Mouse (Mus musculus) forebrain, embryonic 11.5 days (tissue): ENCODE results near the gene Rcvrn. TPM values are rescaled to one million over a fixed set of nuclear protein-coding genes. Genes with fewer than 3 reads are reported as not detected.
A peak's percentile ranks its signal among the peaks of the same experiment; 100 is the strongest.

Experiments
- ATAC-seq: fragments of 200-750 bp; cut with Nextera tagmentation; replicated peaks from 2 replicates; pipeline ENCODE4 v1.8.0; 2017; ENCODE audit warnings: moderate TSS enrichment; ENCODE audit not compliant: low FRiP score
- DNase-seq: peaks from one replicate; pipeline ENCODE4 v3.0.0-alpha.2; 2017; ENCODE audit warnings: low spot score
- H3K27ac ChIP-seq: fragments of 300-500 bp; sonication (generic); 2 replicates; pipeline ENCODE4 v1.5.1; 2014; ENCODE audit warnings: low read depth, low read length
- H3K27me3 ChIP-seq: fragments of 300-500 bp; sonication (generic); 2 replicates; pipeline ENCODE4 v1.6.1; 2014; ENCODE audit warnings: mild to moderate bottlenecking, low read length, mixed read lengths; ENCODE audit not compliant: control insufficient read depth, insufficient read depth
- H3K36me3 ChIP-seq: fragments of 300-500 bp; sonication (generic); 2 replicates; pipeline ENCODE4 v1.6.1; 2014; ENCODE audit warnings: mild to moderate bottlenecking, low read length, moderate library complexity, mixed read lengths; ENCODE audit not compliant: control insufficient read depth, insufficient read depth
- H3K4me1 ChIP-seq: fragments of 300-500 bp; sonication (generic); replicated peaks from 2 replicates; pipeline ENCODE4 v1.6.1; 2014; ENCODE audit warnings: low read length, mixed read lengths; ENCODE audit not compliant: control insufficient read depth, insufficient read depth
- H3K4me2 ChIP-seq: fragments of 300-500 bp; sonication (generic); 2 replicates; pipeline ENCODE4 v1.6.1; 2014; ENCODE audit warnings: low read depth, mild to moderate bottlenecking, low read length, moderate library complexity, mixed read lengths; ENCODE audit not compliant: severe bottlenecking
- H3K4me3 ChIP-seq: fragments of 300-500 bp; sonication (generic); 2 replicates; pipeline ENCODE4 v1.5.1; 2014; ENCODE audit warnings: low read depth, low read length
- H3K9ac ChIP-seq: fragments of 300-500 bp; sonication (generic); 2 replicates; pipeline ENCODE4 v1.6.1; 2014; ENCODE audit warnings: low read length
- H3K9me3 ChIP-seq: fragments of 300-500 bp; sonication (generic); 2 replicates; pipeline ENCODE4 v1.6.1; 2016; ENCODE audit warnings: low read length, mixed read lengths; ENCODE audit not compliant: control insufficient read depth
- WGBS: fragments of 180-500 bp; shearing (Covaris S2); extraction: QIAGEN DNeasy Blood & Tissue Kit; methylation state at CpG from one replicate; pipeline ENCODE4 v1.1.7; 2014; 5-methylcytosine and 5-hydroxymethylcytosine counted together
- polyA plus RNA-seq: library from polyadenylated mRNA; unstranded; fragments of >200 nt; fragmentation: Nextera tagmentation; extraction: Ambion mirVana; gene quantifications from 2 replicates; pipeline ENCODE4 v1.2.1, GENCODE M21; 2014

Rcvrn gene
- not detected in 2 replicates for polyA plus RNA-seq

DNA sequence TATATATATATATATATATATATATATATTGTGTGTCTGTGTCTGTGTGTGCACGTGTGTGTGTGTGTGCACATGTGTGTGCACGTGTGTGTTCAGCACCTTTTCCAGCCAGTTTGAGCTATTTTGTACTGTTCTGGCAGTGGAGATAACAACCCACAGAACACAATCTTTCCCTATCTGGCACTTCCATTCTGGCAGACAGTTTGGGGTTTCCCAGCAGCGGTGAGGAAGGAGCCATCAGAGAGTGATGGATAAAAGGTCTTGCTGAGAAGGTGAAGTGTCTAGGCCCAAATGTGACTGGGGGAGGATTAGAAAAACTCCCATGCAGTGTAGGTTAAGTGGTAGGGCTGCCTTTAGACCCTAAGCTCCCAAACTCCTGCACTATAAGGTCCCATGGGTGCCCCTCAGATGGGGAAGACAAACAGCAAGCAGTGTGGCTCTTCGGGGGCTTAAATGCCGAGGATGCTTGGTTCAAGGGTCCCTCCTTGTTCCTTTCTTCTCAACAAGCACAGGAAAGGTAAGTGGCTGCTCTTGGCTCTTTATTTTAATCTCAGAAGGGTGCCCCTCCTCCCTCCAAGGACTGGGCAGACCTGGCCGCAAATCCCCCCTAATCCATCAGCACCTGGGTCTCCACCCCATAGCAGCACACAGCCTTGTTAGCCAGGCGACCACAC lies at the start of gene Rcvrn:
TSS of gene Rcvrn (plus strand) at position 624 of the 674 bp plus-strand sequence.
- ATAC-seq (no peak), DNase-seq (no peak)
- no peaks in the 10 kb centered on the region for H3K9me3 ChIP-seq
- 64% methylated on average over 7 of the region's 7 CpGs for WGBS
- no peaks in the 10 kb centered on the region for H3K36me3 ChIP-seq
- H3K9ac ChIP-seq, result no peak within 1 kb of the TSS
- no peak within 1 kb of the TSS for H3K27ac ChIP-seq
- H3K4me2 ChIP-seq, result no peak within 1 kb of the TSS
- H3K4me3 ChIP-seq, result no peak within 1 kb of the TSS
- no peaks in the 10 kb centered on the region for H3K4me1 ChIP-seq
- H3K27me3 ChIP-seq, result no peaks in the 10 kb centered on the region

DNA sequence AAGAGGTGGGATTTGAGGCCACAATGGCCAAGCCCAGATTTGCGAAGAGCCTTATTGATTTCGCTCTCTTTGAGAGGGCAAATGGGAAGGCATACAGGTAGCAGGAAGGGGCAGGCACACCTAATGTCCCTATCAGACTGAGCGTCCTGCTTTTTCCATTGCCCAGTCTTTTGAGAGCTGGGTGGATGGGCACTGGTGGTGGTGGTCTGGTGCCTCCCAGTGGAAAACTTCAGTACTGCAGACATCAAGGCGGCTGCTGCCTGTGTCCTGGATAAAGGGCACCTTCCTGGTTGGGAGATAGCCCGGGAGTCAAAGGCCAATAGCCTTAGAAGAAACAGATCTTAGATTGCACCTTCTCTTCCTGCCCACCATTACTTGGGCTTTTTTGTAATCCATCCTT lies 47.4 kb upstream of the Rcvrn start:
- Histone ChIP-seq H3K36me3 (no peaks in the 10 kb centered on the region), H3K27ac (no peak overlapping the region), H3K4me2 (no peak overlapping the region), H3K27me3 (no peaks in the 10 kb centered on the region), H3K9me3 (no peaks in the 10 kb centered on the region), H3K4me3 (no peak overlapping the region), H3K9ac (no peak overlapping the region), H3K4me1 (peaks cover 2% of the 10 kb centered on the region; the same call in 1 of the 2 replicates)
- DNase-seq (peak; percentile 84), ATAC-seq (peak; percentile 67; the same call in 1 of the 2 replicates)
- 39% methylated on average over 5 of the region's 5 CpGs for WGBS

DNA sequence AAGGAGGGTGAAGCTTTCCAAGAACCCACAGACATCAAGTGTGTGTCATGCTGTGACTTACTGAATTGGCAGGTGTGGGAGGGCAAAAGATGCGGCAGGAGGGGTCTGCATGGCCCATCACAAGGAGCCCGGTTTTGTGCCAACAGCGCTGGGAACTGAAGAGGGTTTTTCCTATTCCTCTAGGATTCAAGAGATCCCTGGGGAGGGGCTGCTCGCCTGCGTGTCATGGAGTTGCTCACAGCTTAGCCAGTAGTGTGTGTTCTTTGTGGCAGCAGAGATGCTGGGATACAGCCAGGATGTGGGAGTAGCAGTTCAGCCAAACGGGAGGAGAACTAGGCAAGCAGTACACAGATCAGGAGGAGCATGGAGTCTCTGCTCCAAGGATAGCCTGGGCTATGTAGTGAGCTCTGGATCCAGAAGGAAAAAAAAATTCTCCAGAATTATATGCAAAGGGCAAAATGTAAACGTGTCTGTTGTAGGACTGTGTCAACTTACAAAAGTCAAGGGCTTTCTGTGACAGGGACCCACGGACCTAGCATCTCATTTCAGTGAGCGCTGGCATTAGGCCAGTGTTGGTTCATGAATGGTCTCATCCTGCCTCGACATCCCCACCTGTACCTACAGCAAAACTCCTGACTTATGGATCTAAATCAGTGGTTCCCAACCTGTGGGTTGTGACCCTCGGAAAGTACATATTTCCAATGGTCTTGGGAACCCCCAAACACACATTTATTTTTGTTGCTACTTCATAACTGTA lies 46.3 kb upstream of the Rcvrn start:
- ATAC-seq (no peak), DNase-seq (no peak)
- Histone ChIP-seq H3K9me3 (no peaks in the 10 kb centered on the region), H3K27ac (no peak overlapping the region), H3K27me3 (no peaks in the 10 kb centered on the region), H3K4me2 (no peak overlapping the region), H3K4me3 (no peak overlapping the region), H3K9ac (no peak overlapping the region), H3K4me1 (peaks cover 2% of the 10 kb centered on the region; the same call in 1 of the 2 replicates), H3K36me3 (no peaks in the 10 kb centered on the region)
- WGBS, result 82% methylated on average over 11 of the region's 11 CpGs

DNA sequence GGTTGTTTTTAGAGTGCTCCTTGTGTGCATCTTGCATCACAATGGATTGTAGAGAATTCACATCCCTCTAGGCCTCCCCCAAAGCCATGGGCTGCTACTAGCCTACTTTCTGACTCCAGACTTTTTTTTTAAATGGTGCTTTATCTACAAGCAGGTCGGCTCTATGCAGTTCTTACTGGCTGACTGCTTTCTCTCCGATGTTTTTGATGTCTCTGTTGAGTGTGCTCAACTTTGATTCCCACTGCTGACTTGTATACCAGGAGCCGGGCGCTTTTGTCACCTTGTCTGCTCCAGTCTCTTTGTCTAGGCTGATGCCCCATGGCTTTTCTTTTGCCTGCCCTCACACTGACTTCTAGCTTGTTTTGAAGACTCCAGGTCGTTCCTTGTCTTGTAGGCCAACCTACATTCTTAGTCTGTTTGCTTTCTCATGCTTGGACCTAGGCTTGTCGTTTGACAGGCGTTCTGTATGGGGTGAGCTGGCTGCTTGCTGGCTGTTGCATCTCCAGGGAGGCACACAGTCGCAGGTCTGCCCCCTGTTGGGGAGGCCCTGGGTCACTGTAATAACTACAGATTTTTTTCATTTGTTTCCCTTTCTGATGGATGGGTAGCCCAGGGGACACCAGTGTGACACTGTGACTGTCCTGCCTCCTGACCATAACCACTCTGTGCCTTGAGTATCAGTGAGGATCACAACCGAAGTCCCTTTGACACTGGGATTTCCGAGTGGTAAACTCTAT lies 45.0 kb upstream of the Rcvrn start:
- Histone ChIP-seq H3K9ac (no peak overlapping the region), H3K4me2 (no peak overlapping the region), H3K4me1 (peaks cover 2% of the 10 kb centered on the region; the same call in 1 of the 2 replicates), H3K9me3 (no peaks in the 10 kb centered on the region), H3K27me3 (no peaks in the 10 kb centered on the region), H3K4me3 (no peak overlapping the region), H3K36me3 (no peaks in the 10 kb centered on the region), H3K27ac (no peak overlapping the region)
- DNase-seq, result no peak
- WGBS, result 49% methylated on average over 10 of the region's 10 CpGs
- ATAC-seq, result no peak

DNA sequence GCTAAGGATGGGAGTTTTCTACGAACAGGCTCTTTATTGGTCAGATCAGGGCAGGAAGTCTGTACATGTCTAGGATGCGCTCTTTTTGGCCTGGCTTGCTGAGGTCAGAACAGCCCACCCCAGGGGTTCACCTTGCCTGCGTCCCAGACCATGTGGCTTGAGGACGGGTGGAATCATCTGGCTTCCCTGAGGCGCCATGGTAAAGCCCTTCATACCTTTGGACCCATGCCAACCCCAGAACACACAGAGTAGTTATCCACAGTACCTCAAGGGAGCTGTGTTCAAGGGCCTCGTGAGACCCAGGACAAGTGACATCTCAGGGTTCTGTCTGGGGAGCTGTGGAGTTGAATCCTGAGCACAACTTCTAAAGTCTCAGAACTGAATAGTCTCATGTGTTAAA lies 43.4 kb upstream of the Rcvrn start:
- 79% methylated on average over 6 of the region's 6 CpGs for WGBS
- no peak for DNase-seq
- H3K9me3 ChIP-seq, result no peaks in the 10 kb centered on the region
- ATAC-seq, result no peak
- no peak overlapping the region for H3K4me3 ChIP-seq
- H3K36me3 ChIP-seq, result no peaks in the 10 kb centered on the region
- H3K27ac ChIP-seq, result no peak overlapping the region
- H3K4me1 ChIP-seq, result peaks cover 2% of the 10 kb centered on the region; the same call in 1 of the 2 replicates
- H3K27me3 ChIP-seq, result no peaks in the 10 kb centered on the region
- no peak overlapping the region for H3K9ac ChIP-seq
- no peak overlapping the region for H3K4me2 ChIP-seq

DNA sequence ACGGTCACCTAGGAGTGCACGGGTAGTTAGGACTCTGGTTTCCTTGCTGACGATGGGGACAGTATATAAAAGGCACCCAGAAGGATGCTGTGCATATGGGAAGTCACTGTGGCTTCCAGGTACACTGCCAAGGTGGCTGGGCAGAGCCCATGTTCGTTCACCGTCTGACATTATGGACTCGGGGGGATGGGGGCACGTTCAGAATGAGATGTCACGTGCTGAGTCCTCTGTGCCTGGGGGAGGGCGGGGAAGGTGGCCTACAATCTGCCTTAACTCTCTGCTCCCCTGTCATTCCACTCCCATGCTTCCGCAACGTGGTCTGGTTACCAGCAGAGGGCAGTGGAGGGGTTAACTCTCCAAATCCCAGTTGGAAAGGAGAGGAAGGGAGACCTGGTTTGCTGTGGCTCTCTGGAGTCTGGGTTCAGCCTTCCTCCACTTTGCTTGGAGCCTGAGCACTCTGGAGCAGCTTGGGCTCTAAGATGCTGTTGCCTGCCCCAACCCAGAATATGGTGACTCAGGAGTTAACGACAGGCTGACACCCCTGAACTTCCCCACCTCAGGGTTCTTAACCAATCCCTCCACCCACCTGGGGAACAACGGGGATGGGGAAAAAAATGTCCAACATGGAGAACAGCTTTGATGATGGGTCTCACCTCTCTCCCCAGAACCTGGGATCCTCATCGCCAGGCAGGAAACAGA lies 42.8 kb upstream of the Rcvrn start:
- ATAC-seq (no peak), DNase-seq (peak; percentile 74)
- no peaks in the 10 kb centered on the region for H3K9me3 ChIP-seq
- H3K27me3 ChIP-seq, result no peaks in the 10 kb centered on the region
- 18% methylated on average over 14 of the region's 14 CpGs for WGBS
- peaks cover 2% of the 10 kb centered on the region; the same call in 1 of the 2 replicates for H3K4me1 ChIP-seq
- H3K4me2 ChIP-seq, result peak overlapping the region; percentile 11; the same call in 1 of the 2 replicates
- no peak overlapping the region for H3K9ac ChIP-seq
- no peak overlapping the region for H3K27ac ChIP-seq
- H3K4me3 ChIP-seq, result no peak overlapping the region
- no peaks in the 10 kb centered on the region for H3K36me3 ChIP-seq

DNA sequence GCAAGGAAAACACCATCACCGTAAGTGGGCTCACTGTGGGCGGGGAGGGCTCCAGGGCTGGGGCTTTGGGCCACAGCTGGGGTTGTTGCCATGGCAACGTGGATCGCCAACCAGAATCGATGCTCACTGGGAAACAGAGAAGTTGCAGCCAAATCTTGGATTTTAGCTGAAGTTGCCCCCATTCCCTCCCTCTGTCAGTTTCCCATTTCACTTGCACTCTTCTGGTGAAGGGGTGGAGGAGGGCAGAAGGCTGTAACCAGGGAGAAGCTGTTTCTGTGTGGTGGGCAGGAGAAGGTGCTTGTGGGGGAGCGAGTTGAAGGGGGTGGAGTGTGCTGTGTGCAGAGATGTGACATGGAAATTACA lies 42.3 kb upstream of the Rcvrn start:
- WGBS, result 30% methylated on average over 6 of the region's 6 CpGs
- Histone ChIP-seq H3K4me2 (peak overlapping the region; percentile 11; the same call in 1 of the 2 replicates), H3K36me3 (no peaks in the 10 kb centered on the region), H3K4me3 (no peak overlapping the region), H3K9me3 (no peaks in the 10 kb centered on the region), H3K27ac (no peak overlapping the region), H3K9ac (no peak overlapping the region), H3K27me3 (no peaks in the 10 kb centered on the region), H3K4me1 (peaks cover 2% of the 10 kb centered on the region; the same call in 1 of the 2 replicates)
- ATAC-seq (no peak), DNase-seq (peak; percentile 65)

DNA sequence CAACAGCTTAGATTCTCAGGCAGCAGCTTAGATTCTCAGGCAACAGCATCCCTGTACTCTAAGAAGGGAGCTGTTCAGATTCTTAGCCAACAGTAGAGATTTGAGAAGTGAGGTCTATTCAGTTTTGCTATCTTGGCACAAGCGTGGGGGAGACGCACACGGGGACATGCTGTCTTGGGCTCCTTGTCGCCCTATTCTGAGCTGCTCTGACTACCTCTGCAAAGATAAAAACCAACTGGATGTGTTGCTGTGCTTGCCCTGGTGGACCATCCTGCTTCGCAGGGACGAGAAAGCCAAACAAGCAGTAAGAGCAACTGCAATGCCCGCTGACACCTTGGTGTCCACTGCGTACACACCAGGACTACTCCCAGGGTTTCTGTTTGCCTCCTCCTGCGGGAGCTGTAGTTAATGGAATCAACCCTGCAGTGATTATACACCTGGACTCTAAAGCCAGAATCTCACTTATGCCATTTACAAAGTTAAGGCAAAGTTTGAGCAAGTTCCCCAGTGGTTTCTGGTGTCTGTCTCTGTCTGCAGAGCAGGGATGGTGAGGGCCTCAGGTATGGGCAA lies 41.5 kb upstream of the Rcvrn start:
- Histone ChIP-seq H3K27ac (no peak overlapping the region), H3K4me2 (no peak overlapping the region), H3K9ac (no peak overlapping the region), H3K4me3 (no peak overlapping the region), H3K36me3 (no peaks in the 10 kb centered on the region), H3K27me3 (no peaks in the 10 kb centered on the region), H3K9me3 (no peaks in the 10 kb centered on the region), H3K4me1 (peaks cover 2% of the 10 kb centered on the region; the same call in 1 of the 2 replicates)
- no peak for DNase-seq
- ATAC-seq, result no peak
- 91% methylated on average over 9 of the region's 9 CpGs for WGBS
